Mouse (Mus musculus) thymus, adult 2 months (tissue): Measurements from ENCODE around the gene Haus8.

ENCODE experiments used
- CTCF ChIP-seq: fragments of 200-500 bp; IDR thresholded peaks from 2 replicates; pipeline ENCODE4 v1.5.1; 2012; ENCODE audit warnings: mild to moderate bottlenecking, control low read depth, low read length, moderate library complexity, borderline replicate concordance; ENCODE audit not compliant: control insufficient read depth, poor library complexity, insufficient read depth; ENCODE audit errors: extremely low read depth
- POLR2A ChIP-seq: fragments of 200-500 bp; IDR thresholded peaks from 2 replicates; pipeline ENCODE4 v1.6.1; 2012; ENCODE audit warnings: mild to moderate bottlenecking, low read length, control low read depth, moderate library complexity; ENCODE audit not compliant: control insufficient read depth, poor library complexity, insufficient read depth; ENCODE audit errors: extremely low read depth

GRCm38 (mm10) chr8:71299716-71300115, 27.0 kb upstream of the Haus8 start:
- TF ChIP-seq CTCF = no peak
- no peak for TF ChIP-seq POLR2A
